Mouse (Mus musculus): ENCODE data around the gene Lrrc46.
A peak's percentile ranks its signal among the peaks of the same experiment; 100 is the strongest.

Lrrc46 gene

DNA sequence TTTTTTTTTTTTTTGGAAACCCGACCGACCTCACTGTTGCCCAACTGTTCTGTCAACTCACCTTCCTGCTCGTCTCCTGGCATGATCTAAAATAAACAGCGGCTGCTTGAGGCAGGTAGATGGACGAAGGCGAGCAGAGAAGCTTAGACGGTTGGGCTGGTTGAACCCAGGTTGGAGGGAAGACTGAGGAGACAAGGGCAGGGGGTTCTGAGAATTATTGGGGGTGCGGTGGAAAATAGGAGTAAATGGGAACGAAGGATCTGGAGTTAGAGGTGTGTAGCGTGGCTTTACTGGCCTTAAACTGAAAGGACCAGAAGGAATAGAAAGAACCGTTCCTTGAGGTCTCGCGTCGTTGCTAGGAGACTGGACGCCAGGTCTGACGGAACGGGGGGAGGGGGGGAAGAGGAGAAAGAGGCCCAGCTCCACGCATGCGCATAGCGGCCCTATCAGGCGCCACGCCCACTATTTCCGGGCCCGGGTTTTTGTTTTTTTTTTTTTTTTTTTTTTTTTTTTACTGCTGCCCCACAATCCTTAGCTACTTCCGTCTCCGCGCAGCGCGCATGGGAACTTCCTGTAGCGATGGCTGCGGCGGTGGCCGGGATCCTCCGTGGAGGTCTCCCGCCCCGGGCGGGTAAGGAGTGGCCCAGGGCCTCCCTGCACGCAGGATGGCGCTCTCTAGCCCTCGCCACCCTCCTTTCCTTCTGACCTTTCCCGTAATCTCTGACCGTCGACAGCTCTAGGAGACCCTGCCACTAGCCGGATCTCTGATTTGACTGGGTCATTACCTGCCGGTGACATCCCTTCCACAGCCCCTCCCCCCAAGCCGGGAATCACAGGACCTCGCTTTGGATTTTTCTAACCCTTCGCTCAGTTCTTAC is at the start of gene Lrrc46, which contains the start of gene Mrpl10:
TSS of gene Lrrc46 (minus strand) at position 386 of the 878 bp plus-strand sequence.
TSS of gene Mrpl10 (plus strand) at position 539 of the 878 bp plus-strand sequence.
- DNase-seq = peak; percentile 89 to 90

DNA sequence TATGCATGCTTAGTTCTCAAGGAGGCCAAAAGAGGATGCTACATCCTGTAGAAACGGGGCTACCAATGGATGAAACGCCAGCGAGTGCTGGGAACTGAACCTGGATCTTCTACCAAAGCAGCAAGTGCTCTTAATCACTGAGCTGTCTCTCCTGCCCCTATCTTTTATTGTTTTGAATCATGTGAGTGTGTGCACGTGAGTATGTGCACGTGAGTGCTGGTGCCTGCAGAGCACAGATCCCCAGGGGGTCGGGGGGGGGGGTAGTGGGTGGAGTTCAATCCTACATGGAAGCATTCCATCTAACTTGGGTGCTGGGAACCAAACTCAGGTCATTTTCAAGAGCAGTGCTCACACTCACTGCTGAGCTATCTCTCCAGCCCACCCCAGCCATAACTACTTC is 45.2 kb upstream of the Lrrc46 start:
- no peak for DNase-seq

DNA sequence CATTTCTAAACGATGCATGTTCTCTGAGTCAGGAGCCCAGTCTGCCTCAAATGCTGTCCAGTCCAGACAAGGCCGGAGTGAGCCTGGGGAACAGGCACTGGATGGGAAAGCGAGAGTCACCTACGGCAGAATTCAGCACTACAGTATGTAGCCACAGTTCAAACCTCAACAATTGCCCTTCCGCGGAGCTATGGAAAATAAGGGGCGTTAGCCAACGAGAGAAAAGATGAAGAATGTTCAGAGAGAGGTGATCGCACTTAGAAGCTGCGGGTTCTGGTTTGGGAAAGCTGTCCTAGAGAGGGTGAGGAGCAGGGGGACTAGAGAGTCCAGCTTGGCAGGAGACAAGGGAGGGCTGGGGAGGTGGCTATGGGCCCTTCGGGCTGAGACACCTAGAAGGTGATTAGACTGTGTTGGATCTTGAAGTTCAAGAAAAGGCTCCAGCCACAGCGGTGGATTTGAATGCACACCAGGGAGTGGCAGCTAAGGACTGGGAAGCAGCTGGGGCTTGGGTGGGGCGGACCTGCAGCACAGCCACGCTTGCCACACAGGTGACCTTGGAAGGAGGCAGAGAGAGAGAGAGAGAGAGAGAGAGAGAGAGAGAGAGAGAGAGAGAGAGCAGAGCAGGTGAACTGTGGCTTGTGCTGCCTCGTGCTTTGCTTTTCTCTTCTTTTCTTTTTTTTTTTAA is 43.8 kb upstream of the Lrrc46 start:
- no peak for DNase-seq

DNA sequence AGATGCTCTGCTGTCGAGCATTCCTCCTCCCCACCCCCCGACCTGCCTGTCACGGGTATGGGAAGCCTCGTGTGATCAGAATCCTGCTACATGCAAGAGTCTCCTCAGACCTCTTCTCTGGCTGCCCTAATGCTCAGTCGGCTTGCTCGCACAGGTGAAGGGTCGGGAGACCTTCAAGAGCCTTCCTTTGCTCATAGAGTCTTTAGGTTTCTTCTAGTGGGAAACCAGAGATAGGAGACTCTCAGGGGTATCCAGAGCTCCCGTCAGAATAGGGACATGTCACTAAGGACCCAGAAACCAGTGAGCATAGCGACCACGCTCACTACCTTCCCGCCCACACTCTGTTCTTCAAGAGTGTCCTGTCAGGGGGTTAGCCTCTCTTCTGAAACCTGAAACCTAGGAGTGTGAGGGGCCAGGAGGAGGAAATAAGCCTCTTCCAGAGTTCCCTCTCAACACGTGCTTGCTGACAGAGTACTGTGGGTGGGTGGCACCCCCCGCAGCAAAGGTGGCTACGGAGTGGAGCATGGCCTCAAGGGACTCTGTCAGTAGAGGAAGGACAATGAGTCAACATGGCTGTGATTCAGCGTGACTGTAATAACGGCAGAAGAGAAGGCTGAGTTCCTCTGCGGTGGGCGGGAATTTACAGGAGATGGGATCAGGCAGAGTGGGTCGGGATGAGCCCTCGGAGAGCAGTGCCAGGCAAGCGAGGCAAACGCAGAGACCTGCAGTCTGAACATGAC is 42.4 kb upstream of the Lrrc46 start:
- no peak for DNase-seq

DNA sequence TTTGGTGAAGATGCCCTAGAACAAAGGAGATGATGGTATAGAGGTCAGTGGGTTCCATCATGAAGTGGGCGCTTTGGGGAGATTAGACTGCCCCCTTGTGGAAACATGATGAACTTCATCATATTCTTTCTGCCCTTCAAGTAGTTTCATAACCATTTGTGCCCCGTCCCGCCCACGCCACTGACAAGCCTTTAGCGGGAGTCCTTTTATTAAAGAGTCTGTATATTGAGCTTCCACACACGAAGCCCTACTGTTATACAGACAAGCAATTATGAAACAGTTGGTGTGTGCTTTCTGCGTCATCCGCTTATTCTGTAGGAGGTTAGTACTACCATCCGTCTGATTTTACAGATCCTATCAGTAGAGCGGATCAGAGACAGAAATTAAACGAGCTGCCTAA is 41.8 kb upstream of the Lrrc46 start:
- no peak for DNase-seq

DNA sequence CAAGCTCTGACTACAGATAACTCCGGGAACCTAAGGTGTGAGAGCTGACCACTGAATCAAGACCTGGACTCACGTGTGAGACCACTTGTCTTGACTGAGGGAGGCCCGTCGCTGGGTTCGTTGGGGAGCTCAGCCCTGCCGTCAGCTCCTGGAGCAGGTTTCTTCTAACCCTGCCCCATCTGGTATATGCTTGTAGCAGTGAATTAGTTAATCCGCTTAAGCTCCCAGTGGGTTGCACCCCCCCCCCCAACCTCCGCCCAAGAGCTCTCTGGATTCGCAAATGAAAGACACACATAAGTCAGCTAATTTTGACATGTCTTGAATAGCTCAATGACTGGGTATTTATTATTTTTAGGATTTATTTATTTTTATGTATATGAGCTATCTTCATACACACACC is 39.1 kb upstream of the Lrrc46 start:
- DNase-seq = no peak

DNA sequence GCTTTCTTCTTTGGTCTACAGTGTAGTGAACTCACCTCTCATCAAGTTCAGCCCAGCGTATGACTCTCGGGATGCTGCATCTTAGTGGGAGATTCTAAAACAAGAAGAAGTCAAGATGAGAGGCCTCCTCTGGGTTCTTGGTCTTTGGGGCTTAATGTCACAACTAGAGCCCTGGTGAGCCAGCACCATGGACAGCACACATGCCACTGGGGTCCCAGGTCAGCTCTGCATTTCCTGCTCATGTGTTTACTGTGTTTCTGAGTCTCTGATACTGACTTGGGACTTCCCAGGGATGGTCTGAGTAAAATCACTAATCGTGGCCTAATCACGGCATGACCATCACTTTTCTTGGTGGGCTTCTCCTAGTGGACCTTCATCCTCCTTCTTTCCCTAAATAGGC is 37.5 kb upstream of the Lrrc46 start:
- DNase-seq = no peak

DNA sequence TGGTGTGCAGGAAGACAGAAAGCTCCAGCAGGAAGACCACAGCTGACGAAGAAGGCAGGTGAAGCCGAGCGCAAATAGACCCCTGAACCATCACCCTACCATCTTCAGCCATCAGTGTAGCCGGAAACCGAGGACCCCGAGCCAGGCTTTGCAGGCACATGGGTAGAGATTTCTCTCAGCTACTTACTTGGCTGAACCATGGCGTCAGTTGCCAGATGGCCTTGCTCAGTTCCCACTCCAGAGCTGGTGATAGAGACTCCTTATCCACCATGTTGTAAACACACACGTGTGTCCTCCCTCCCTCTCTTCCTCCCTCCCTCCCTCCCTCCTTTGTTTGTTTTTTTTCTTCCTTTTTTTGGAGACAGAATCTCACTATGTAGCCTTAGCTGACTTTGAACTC is 33.0 kb upstream of the Lrrc46 start:
- DNase-seq = no peak

DNA sequence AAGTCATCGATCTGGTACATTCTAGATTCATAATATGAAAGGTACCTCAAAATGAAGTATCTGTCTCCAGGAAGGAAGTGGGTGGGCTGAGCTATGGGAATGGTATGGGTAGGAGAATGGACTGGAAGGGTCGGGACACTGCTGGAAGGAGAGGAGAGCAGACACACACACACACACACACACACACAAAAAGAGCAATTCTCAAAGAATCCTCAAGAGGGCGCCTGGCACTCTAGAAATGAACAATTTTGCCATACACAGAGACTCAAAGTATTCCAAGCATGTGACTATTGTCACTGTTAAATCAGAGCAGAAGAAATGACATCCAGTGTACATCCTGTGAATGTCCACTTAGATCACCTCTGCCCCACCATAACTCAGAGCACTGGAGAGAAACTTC is 31.3 kb upstream of the Lrrc46 start:
- no peak for DNase-seq

DNA sequence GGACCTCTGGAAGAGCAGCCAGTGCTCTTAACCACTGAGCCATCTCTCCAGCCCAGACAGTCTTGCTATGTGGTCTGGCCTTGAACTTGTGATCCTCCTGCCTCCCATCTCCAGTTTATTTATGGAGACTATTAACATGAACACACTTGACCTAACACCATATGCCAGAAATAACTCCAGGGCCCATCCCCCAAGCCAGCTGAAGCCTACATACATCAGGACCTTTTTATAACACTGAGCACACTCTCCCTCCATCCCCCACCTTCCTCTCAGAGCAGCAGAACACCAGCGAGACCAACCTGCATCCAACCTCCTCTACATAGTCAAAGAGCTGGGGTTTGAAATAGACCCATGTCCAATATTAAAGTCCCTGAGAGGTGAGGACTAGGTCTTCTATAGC is 29.9 kb upstream of the Lrrc46 start:
- no peak for DNase-seq

DNA sequence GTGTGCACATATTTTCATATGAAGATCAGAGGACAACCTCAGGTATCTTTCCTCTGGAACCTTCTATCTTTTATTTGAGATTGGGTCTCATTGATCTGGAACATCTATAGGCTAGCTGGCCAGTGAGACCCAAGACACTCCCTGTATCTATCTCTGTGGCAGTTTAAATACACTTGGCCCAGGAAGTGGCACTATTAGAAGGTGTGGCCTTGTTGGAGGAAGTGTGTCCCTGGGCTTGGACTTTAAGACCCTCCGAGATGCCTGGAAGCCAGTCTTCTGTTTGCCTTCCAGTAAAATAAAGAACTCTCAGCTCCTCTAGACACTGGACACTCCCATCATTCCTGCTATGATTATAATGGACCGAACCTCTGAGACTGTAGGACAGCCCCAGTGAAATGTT is 28.6 kb upstream of the Lrrc46 start:
- no peak for DNase-seq

DNA sequence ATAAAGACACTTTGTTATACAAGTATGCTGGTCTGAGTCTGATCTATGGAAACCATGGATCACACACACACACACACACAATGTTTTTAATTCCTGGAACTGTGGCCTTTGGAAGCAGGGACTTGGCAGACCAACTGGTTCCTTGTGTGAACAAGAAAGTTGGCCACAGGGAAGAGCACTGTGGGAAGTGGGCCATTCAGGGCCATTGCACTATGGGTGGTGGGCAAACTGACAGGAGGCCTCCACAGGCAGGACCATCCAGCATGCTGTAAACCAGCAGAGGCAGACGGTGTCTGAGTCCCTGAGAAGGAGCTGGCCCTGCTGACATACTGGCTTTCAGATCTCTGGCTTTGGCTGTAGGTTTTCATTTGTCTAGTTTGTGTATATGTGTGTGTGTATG is 28.1 kb upstream of the Lrrc46 start:
- DNase-seq = no peak

DNA sequence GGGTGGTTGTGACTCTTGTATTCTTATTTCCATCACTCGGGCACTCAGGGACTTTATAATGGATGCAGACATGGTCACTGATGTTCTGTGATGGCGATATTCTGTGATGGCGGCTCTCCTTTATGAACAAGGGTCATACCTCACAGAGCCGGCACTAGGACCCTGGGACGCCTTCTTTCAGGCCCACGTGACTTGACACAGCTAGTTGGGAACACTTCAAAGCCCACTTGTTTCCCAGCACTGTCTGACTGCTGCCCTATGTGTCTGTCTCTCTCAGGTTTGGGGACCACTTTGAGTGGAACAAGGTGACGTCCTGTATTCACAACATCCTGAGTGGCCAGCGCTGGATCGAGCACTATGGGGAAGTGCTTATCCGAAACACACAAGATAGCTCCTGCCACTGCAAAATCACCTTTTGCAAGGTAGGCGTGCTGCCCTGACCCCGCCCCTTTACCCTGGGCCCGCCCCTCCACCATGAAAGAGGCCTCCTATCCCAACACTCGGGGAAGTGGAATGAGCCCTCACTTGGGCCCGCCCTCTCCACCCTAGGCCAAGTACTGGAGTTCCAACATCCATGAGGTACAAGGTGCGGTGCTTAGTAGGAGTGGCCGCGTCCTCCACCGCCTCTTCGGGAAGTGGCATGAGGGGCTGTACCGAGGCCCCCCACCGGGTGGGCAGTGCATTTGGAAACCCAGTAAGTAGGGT is 25.6 kb upstream of the Lrrc46 start:
- no peak for DNase-seq

DNA sequence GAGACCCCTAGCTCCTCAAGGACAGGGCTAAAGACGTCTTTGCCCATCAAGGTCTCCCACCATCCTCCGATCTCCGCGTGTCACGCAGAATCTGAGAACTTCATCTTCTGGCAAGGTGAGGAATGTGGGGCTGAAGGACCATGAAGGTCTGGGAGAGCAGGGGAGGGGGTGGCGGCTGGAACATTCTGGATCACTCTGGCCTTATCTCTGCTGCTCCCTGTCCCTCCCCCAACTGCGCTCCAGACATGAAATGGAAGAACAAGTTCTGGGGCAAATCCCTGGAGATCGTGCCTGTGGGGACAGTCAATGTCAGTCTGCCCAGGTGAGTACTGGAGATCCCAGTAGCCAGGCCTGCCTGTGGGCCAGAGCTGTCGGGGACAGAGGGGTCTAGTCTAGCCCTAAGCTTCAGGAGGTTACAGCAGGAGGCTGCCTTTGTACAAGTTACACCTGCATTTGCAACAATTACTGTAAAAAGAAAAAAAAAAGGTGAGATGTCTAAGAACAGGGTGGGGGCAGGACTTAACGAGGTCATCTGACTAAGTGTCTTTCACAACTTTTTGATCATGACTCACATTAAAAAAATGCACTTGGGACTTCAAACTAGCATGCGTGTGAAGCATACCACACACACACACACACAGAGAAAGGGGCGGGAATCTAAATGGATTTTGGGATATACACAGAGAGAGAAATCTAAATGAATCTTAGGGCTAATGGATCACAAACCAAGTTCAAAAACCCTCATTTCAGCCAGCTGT is 24.5 kb upstream of the Lrrc46 start:
- DNase-seq = no peak

DNA sequence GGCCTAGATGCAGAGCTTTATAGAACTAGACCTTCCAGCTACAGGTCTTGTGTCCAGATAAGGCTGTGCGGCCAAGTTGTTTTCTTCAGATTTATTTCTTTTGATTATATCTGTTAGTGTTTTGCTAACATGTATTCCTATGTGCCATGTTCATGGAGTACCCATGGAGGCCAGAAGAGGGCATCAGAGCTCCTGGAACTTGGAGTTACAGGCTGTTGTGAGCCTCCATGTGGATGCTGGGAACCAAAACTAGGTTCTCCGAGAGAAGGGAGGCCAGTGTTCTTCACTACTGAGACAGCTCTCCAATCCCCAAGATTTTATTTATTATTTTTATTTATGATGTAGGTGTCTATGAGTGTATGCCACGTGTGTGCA is 22.7 kb upstream of the Lrrc46 start:
- no peak for DNase-seq

DNA sequence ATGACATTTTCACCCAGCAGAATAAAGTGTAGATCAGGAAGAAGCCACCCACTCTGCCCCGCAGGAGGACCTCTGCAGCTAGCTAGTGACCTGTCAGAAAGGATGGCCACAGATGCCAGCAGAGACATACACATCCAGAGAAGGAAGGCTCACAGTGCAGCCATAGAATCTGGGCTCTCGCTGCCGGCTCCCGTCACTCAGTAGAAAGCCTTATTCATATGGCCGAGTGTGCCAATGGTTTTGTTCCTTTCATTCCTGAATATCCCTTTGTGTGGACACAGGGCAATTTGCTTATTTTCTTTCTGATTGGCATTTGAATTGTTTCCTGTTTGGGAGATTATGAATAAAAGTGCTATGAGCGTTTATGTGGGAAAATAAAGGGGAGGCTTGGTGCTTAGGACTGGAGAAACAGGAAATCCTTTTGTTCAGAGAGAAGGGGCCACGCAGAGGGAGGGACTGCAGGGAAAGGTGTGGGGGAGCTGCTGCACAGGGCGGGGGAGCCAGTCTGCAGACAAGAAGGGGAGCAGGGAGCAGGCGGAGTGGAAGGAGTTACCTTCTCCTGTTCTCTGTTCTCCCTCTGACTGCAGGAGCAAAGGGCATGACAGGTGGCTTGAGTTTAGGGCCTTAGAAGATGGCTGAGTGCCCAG is 22.2 kb upstream of the Lrrc46 start:
- no peak for DNase-seq

DNA sequence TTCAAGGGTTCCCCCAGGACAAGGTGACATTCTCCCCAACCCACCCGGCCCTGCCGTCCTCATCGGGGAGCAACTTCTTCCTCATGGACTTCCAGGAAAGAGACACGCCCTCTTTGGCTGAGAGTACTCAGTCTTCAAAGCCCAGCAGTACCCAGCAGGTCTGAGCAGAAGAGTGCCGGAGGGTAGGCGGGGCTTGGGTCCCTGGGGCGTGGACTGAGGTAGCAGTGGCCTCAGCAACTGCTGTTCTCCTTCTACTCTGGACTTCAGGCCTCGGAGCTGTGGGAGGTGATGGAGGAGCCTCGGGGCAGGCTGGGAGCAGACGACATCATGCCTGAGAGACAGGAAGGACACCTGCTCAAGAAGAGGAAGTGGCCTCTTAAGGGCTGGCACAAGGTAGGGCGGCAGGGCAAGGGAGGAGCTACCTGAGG is 11.0 kb upstream of the Lrrc46 start:
- peak in 1 of 2 experiments; percentile 33 for DNase-seq

DNA sequence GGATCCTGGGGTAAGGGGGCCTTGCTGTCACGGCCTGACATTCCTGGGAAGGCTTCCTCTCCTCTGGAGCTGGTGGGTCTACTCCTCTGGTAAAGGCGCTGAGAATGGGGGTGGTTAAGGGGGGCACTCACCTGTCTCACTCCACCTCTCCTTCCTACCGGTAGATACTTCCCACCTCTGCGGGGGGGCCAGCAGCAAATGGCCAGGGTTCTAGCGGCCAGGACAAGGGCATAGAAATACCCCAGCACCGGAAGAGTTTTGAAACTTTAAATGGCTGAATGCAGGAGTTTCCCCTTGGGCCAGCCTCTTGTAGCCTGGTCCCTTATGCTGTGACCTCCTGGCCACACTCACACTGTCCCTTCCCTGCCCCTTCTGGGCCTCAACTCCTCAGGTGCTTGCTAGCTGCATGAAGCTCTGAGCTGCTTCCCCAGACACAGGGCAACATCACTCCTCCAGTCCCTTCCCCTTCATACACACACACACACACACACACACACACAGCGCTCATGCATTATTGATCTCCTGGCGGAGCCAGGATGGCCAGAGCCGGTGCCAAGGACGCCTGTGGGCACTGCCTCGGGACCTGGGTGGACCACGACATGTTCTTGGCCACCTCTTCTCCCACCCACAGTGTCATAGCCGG is 9.9 kb upstream of the Lrrc46 start:
- no peak for DNase-seq

DNA sequence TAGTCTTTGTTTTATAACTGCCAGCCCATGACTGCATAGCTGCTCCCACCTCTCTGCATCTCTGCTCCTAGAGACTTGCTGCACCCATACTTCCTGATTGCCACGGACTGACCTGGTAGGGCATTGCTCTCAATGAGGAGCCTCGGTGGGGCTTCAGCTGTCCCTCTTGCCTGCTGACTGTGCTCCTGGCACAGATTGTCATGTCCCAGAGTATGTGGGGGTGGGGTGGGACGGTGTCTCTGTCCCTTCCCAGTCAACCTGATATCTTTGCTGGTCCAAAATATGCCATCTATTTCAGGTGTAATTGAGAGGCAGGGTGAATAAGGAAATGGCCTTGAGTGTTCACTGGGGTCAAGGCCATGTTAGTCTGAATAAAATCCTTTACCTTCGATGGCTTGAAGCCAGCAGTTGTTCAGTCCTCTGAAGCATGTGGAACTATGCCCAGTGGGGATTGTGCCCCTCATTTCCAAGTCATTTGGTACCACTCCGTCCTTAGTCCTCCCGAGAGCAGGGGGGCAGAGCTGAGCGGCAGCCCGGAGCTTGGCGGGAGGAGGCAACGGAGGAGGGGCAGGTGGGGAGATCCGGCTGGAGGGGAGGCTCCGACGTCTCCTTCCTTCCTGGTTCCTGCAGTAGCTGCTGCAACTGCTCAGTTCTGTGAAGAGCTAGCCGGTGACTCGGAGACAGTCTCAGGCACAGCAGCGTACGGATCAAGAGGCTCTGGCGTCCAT is 9.2 kb upstream of the Lrrc46 start, which contains the start of gene Osbpl7:
TSS of gene Osbpl7 (plus strand) at position 413 of the 728 bp plus-strand sequence.
- DNase-seq = peak; percentile 84 to 89

DNA sequence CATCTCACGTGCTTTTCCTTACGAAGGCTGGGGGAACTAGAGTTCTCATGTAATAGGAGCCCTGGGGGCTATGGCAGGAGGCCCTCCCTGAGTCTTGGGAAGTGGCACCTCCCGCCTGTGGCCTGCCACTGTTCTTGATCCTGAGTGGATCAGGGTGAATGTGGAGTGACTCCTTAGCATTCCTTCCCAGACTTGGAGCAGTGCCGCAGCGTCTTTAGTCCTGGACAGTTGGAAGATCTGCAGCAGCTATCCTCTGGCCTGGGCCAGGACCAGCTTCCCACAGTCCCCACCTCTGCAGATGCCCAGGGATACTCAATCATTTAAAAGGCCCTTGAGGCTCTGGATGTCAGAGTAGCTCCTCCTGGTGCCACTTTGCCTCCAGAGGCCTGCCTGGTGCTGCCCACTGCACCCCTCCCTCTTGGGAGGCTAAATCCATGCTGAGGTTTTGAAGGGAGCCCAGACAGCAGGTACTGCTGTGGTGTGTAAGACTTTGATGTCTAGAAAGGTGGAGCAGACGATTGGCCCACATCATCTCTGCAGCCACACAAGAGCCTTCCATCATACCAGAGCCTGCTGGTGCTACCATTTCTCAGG is 8.4 kb upstream of the Lrrc46 start:
- DNase-seq = no peak

All from thymus, postnatal 36 days (tissue).